Mouse (Mus musculus) intestine, embryonic 16.5 days (tissue): Measurements from ENCODE around the gene Tmprss9. TPM values are rescaled to one million over a fixed set of nuclear protein-coding genes. Genes with fewer than 3 reads are reported as not detected.

ENCODE experiments used
- ATAC-seq: fragments of 200-750 bp; cut with Nextera tagmentation; 2 replicates; pipeline ENCODE4 v1.8.0; 2017; ENCODE audit warnings: moderate TSS enrichment, moderate library complexity
- H3K27ac ChIP-seq: fragments of 300-500 bp; sonication (generic); 2 replicates; pipeline ENCODE4 v1.5.1; 2014; ENCODE audit warnings: mild to moderate bottlenecking, low read length
- H3K27me3 ChIP-seq: fragments of 300-500 bp; sonication (generic); replicated peaks from 2 replicates; pipeline ENCODE4 v1.6.1; 2014; ENCODE audit warnings: low read length, control low read depth, mixed read lengths; ENCODE audit not compliant: control insufficient read depth, insufficient read depth
- H3K36me3 ChIP-seq: fragments of 300-500 bp; sonication (generic); 2 replicates; pipeline ENCODE4 v1.6.1; 2014; ENCODE audit warnings: low read length, control low read depth; ENCODE audit not compliant: control insufficient read depth, insufficient read depth
- H3K4me1 ChIP-seq: fragments of 300-500 bp; sonication (generic); 2 replicates; pipeline ENCODE4 v1.6.1; 2014; ENCODE audit warnings: low read length, control low read depth, mixed read lengths; ENCODE audit not compliant: control insufficient read depth, insufficient read depth
- H3K4me2 ChIP-seq: fragments of 300-500 bp; sonication (generic); 2 replicates; pipeline ENCODE4 v1.6.1; 2014; ENCODE audit warnings: low read depth, low read length, control low read depth
- H3K4me3 ChIP-seq: fragments of 300-500 bp; sonication (generic); 2 replicates; pipeline ENCODE4 v1.5.1; 2014; ENCODE audit warnings: mild to moderate bottlenecking, low read length
- H3K9ac ChIP-seq: fragments of 300-500 bp; sonication (generic); 2 replicates; pipeline ENCODE4 v1.6.1; 2014; ENCODE audit warnings: low read depth, low read length
- H3K9me3 ChIP-seq: fragments of 300-500 bp; sonication (generic); 2 replicates; pipeline ENCODE4 v1.6.1; 2016; ENCODE audit warnings: low read length, control low read depth; ENCODE audit not compliant: control insufficient read depth
- WGBS: fragments of 180-500 bp; shearing (Covaris S2); extraction: QIAGEN DNeasy Blood & Tissue Kit; methylation state at CpG from one replicate; pipeline ENCODE4 v1.1.7; 2014; 5-methylcytosine and 5-hydroxymethylcytosine counted together
- polyA plus RNA-seq: library from polyadenylated mRNA; unstranded; fragments of >200 nt; fragmentation: Nextera tagmentation; extraction: Ambion mirVana; gene quantifications from 2 replicates; pipeline ENCODE4 v1.2.1, GENCODE M21; 2015

The Tmprss9 gene
- polyA plus RNA-seq, 1 experiment from 2014 or later, result 0.06 TPM

DNA sequence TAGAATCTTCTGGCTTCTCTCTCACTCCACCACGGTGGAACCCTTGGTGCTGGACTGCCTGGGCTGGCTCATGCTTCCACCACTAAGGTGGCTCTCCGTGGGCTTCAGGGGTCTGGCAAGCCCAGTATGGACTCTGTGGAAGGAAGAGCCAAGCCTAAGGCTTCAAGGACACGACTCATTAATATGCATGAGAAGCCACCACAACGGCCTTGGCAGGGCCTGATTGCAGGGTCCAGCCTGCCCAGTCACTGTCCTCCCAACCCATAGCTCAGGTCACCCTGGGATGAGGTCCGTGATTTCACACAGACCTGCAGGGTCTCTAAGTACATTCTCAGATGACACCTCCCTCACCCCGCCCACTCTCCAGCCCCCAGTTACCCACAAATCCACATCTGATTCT is 31.8 kb upstream of the Tmprss9 start:
- Histone ChIP-seq H3K27me3 (peaks cover 50% of the 10 kb centered on the region), H3K4me1 (peaks cover 7% of the 10 kb centered on the region), H3K9me3 (no peaks in the 10 kb centered on the region), H3K4me3 (no peak overlapping the region), H3K27ac (no peak overlapping the region), H3K9ac (no peak overlapping the region), H3K36me3 (no peaks in the 10 kb centered on the region), H3K4me2 (no peak overlapping the region)
- WGBS, result 59% methylated on average over 6 of the region's 6 CpGs
- no peak for ATAC-seq

- 89% methylated on average over 2 of the region's 2 CpGs for WGBS
- peaks cover 7% of the 10 kb centered on the region for H3K4me1 ChIP-seq
- H3K4me2 ChIP-seq, result no peak overlapping the region
- H3K36me3 ChIP-seq, result no peaks in the 10 kb centered on the region
- H3K4me3 ChIP-seq, result no peak overlapping the region
- H3K9me3 ChIP-seq, result no peaks in the 10 kb centered on the region
- no peak overlapping the region for H3K9ac ChIP-seq
- peaks cover 34% of the 10 kb centered on the region for H3K27me3 ChIP-seq
- ATAC-seq, result no peak
- H3K27ac ChIP-seq, result no peak overlapping the region
These were observed 30.0 kb upstream of the Tmprss9 start for GRCm38 (mm10) chr10:80841685-80842084.

DNA sequence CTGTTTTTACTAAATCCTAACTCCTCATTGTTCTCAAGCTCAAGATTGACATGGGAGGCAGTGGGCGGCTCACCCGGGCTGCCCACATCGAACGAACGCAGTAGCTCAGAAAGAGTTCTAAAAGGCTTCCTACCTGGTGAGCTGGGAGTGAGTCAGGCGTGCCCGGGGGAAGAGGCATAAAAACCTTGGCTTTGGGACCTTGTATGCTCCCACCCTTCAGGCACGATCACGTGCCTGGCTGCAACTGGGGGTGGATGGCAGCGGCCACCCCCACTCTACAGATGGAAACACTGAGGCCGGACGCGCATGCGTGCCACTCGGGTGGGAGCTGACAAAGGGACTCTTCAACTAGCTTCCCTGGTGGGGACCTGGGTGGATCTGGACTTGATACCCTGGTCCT is 29.3 kb upstream of the Tmprss9 start:
- Histone ChIP-seq H3K27ac (no peak overlapping the region), H3K36me3 (no peaks in the 10 kb centered on the region), H3K4me2 (no peak overlapping the region), H3K27me3 (peaks cover 30% of the 10 kb centered on the region), H3K4me1 (peaks cover 7% of the 10 kb centered on the region), H3K9ac (no peak overlapping the region), H3K4me3 (no peak overlapping the region), H3K9me3 (no peaks in the 10 kb centered on the region)
- WGBS, result 81% methylated on average over 15 of the region's 15 CpGs
- ATAC-seq, result no peak

GRCm38 (mm10) chr10:80843087-80843930 is 28.3 kb upstream of the Tmprss9 start:
- H3K36me3 ChIP-seq, result no peaks in the 10 kb centered on the region
- peaks cover 30% of the 10 kb centered on the region for H3K27me3 ChIP-seq
- peak overlapping the region; percentile 48 for H3K9ac ChIP-seq
- H3K9me3 ChIP-seq, result no peaks in the 10 kb centered on the region
- peak overlapping the region; percentile 77 for H3K4me2 ChIP-seq
- ATAC-seq, result 0 out of 2 replicates have a peak, but pooled peaks have one; percentile 8
- no peak overlapping the region for H3K27ac ChIP-seq
- peaks cover 7% of the 10 kb centered on the region for H3K4me1 ChIP-seq
- H3K4me3 ChIP-seq, result peak overlapping the region; percentile 48
- 10% methylated on average over 31 of the region's 32 CpGs for WGBS

- Histone ChIP-seq H3K4me3 (peak within 1 kb of the TSS; percentile 48), H3K4me2 (peak within 1 kb of the TSS; percentile 77), H3K27me3 (peaks cover 30% of the 10 kb centered on the region), H3K9me3 (no peaks in the 10 kb centered on the region), H3K4me1 (peaks cover 9% of the 10 kb centered on the region), H3K36me3 (no peaks in the 10 kb centered on the region), H3K27ac (no peak within 1 kb of the TSS), H3K9ac (peak within 1 kb of the TSS; percentile 48)
- WGBS, result 7% methylated on average over 31 of the region's 51 CpGs
- ATAC-seq, result peak; percentile 36; the same call in 1 of the 2 replicates
These were observed 27.6 kb upstream of the Tmprss9 start, which contains the start of gene Lingo3 for GRCm38 (mm10) chr10:80843931-80844547. Lingo3 (minus strand) TSS chr10:80844039.

DNA sequence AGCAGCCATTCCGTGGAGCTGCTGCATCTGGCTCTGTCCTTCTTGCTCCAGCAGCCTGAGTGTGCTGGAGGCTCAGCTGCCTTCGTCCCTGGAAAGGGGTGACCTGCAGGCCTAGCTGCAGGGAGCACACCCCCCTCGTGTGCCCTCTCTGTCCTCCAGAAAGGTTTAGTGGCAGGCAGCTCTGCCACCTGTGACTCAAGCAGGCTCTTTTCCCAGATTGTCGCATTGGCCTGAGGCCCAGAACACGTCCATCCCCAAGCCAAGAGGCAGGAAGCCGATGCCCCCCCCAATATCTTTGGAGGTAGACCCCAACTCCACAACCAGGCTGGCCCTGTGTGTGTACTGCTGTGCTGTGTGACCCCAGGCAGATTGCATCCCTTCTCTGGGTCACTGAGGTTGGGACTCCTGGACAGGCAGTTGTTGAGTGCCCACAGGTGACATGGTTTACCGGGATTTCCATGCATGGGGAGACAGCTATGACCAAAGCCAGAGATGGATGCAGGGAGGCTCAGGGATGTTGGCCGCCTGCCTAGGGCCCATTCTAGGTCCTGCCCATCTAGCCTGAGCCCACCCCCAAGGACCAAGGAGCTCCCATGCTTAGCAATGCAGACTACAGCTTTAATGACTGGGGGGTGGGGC is 26.5 kb upstream of the Tmprss9 start:
- no peak for ATAC-seq
- Histone ChIP-seq H3K9ac (no peak overlapping the region), H3K27me3 (peaks cover 30% of the 10 kb centered on the region), H3K36me3 (no peaks in the 10 kb centered on the region), H3K4me1 (peaks cover 10% of the 10 kb centered on the region), H3K4me3 (no peak overlapping the region), H3K4me2 (no peak overlapping the region), H3K9me3 (no peaks in the 10 kb centered on the region), H3K27ac (no peak overlapping the region)
- 62% methylated on average over 8 of the region's 8 CpGs for WGBS

GRCm38 (mm10) chr10:80845732-80846131 is 25.9 kb upstream of the Tmprss9 start:
- Histone ChIP-seq H3K4me2 (no peak overlapping the region), H3K9ac (no peak overlapping the region), H3K27ac (no peak overlapping the region), H3K27me3 (peaks cover 30% of the 10 kb centered on the region), H3K4me1 (peaks cover 10% of the 10 kb centered on the region), H3K4me3 (no peak overlapping the region), H3K36me3 (no peaks in the 10 kb centered on the region), H3K9me3 (no peaks in the 10 kb centered on the region)
- no peak for ATAC-seq
- WGBS, result 74% methylated on average over 12 of the region's 12 CpGs

DNA sequence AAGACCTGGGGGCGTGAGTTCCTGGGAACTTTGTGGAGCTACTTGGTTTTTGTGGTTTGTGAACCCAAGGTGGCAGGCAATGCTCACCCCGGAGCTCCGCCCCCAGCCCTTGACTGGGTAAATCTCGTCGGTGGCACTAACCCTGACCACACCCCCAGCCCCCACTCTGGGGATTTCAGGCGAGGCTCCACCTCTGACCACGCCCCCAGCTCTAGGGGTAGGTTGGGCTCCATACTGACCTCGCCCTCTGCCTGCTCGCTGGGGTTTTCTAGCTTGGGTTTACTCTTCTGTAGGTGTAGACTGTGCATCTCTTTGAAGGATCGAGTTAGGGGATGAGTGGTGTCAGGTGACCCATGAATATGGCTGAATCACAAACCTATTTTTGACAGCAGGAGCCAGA is 23.1 kb upstream of the Tmprss9 start:
- 11% methylated on average over 10 of the region's 10 CpGs for WGBS
- H3K4me3 ChIP-seq, result no peak overlapping the region
- H3K4me2 ChIP-seq, result 0 out of 2 replicates have a peak overlapping the region, but pooled peaks have one; percentile 6
- peak; percentile 63 for ATAC-seq
- no peak overlapping the region for H3K27ac ChIP-seq
- peaks cover 11% of the 10 kb centered on the region for H3K4me1 ChIP-seq
- H3K27me3 ChIP-seq, result peaks cover 10% of the 10 kb centered on the region
- peak overlapping the region; percentile 19; the same call in 1 of the 2 replicates for H3K9ac ChIP-seq
- no peaks in the 10 kb centered on the region for H3K9me3 ChIP-seq
- peaks cover 11% of the 10 kb centered on the region for H3K36me3 ChIP-seq
